In the genomic region with DNA sequence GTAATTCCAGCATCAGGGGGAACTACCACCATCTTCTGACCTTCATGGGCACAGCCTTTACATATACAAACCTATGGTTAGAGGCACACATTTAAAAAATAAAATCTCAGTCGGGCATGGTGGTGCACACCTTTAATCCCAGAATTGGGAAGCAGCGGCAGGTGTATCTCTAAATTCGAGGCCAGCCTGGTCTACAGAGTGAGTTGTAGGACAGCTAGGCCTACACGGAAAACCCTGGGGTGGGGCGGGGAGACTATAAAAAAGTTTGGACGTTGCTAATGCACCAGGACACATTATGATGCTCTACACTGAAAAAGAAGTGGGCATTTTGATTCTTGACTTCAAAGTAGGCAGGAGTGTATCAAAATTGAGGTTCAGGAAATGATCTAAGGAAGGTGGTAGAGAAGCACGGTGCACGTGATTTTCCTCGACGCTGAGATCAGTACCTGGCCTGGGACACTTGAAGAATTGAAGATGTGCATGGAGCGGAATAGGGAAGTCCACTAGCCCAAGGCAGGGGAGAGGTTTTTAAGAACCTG, we compare ENCODE assay signal across 8 mouse cellular contexts. TPM values are rescaled to one million over a fixed set of nuclear protein-coding genes. Genes with fewer than 3 reads are reported as not detected.
DNase-seq lines count a peak whose midpoint lies in the region; ATAC-seq and TF ChIP-seq lines count a peak whose summit lies in the region.

No protein-coding gene starts in this region.

- no peaks in the 10 kb centered on the region for H3K27me3 ChIP-seq in cerebellum, adult 2 months (ENCODE audit: control insufficient read depth, insufficient read depth, low read length)
- no peaks in the 10 kb centered on the region for H3K27me3 ChIP-seq in spleen, adult 2 months (ENCODE audit: control insufficient read depth, insufficient read depth, low read length)
- H3K27me3 ChIP-seq in hindbrain, embryonic 15.5 days: no peaks in the 10 kb centered on the region
- no peaks in the 10 kb centered on the region for H3K27me3 ChIP-seq in midbrain, embryonic 12.5 days

- peak overlapping the region; percentile 76 for H3K27ac ChIP-seq in cerebellum, adult 2 months (ENCODE audit: insufficient read depth, low read length)
- H3K27ac ChIP-seq in spleen, adult 2 months (ENCODE audit: insufficient read depth, low read length): peak overlapping the region; percentile 67; the same call in 1 of the 2 replicates
- peak overlapping the region; percentile 79 for H3K27ac ChIP-seq in hindbrain, embryonic 15.5 days (replicated peaks)
- peak overlapping the region; percentile 88 for H3K27ac ChIP-seq in midbrain, embryonic 12.5 days (replicated peaks)

- H3K4me1 ChIP-seq in cerebellum, adult 2 months (ENCODE audit: control insufficient read depth, insufficient read depth, low read length): no peaks in the 10 kb centered on the region
- H3K4me1 ChIP-seq in spleen, adult 2 months (ENCODE audit: control insufficient read depth, insufficient read depth, insufficient read length): peaks cover 4% of the 10 kb centered on the region; the same call in 1 of the 2 replicates
- H3K4me1 ChIP-seq in hindbrain, embryonic 15.5 days (replicated peaks): peaks cover 17% of the 10 kb centered on the region
- H3K4me1 ChIP-seq in midbrain, embryonic 12.5 days: peaks cover 12% of the 10 kb centered on the region

- no peak for DNase-seq in cerebellum, adult 2 months
- no peak for DNase-seq in cerebellum, adult 9-10 months
- DNase-seq in spleen, adult 2 months (ENCODE audit: low read depth in 1 of 2, low spot score in 2 of 2): peak in 1 of 2 experiments; percentile 5
- DNase-seq in spleen, adult 18-20 months: no peak
- DNase-seq in adipocyte (ENCODE audit: low spot score): no peak
- no peak for DNase-seq in right cerebral cortex, adult 18-20 months

- H3K36me3 ChIP-seq in spleen, adult 2 months (ENCODE audit: control insufficient read depth, insufficient read depth, low read length): no peaks in the 10 kb centered on the region
- peaks cover 5% of the 10 kb centered on the region; the same call in 1 of the 2 replicates for H3K36me3 ChIP-seq in hindbrain, embryonic 15.5 days
- H3K36me3 ChIP-seq in midbrain, embryonic 12.5 days: 0 out of 2 replicates have a peak, but pooled peaks cover 3% of the 10 kb centered on the region

- H3K4me3 ChIP-seq in cerebellum, adult 2 months (replicated peaks; ENCODE audit: insufficient read depth, low read depth, low read length): peak overlapping the region; percentile 87
- peak overlapping the region; percentile 65 for H3K4me3 ChIP-seq in spleen, adult 2 months (ENCODE audit: extremely low read depth, insufficient read depth, insufficient read length)
- H3K4me3 ChIP-seq in hindbrain, embryonic 15.5 days: peak overlapping the region; percentile 54
- H3K4me3 ChIP-seq in midbrain, embryonic 12.5 days: peak overlapping the region; percentile 59

- 24% methylated on average over 11 of the region's 11 CpGs for WGBS in cerebellum, adult 2 months
- WGBS in spleen, adult 2 months: 33% methylated on average over 11 of the region's 11 CpGs
- 30% methylated on average over 11 of the region's 11 CpGs for WGBS in hindbrain, embryonic 15.5 days
- 26% methylated on average over 11 of the region's 11 CpGs for WGBS in midbrain, embryonic 12.5 days

- peak overlapping the region; percentile 57 for H3K9ac ChIP-seq in hindbrain, embryonic 15.5 days
- H3K9ac ChIP-seq in midbrain, embryonic 12.5 days (replicated peaks): peak overlapping the region; percentile 70

- H3K9me3 ChIP-seq in hindbrain, embryonic 15.5 days: no peaks in the 10 kb centered on the region
- no peaks in the 10 kb centered on the region for H3K9me3 ChIP-seq in midbrain, embryonic 12.5 days

- TF ChIP-seq CTCF in cerebellum, adult 2 months (IDR thresholded peaks at IDR 0.05; ENCODE audit: borderline replicate concordance, insufficient read depth, low read depth, low read length): no peak
- TF ChIP-seq CTCF in spleen, adult 2 months (IDR thresholded peaks at IDR 0.05; ENCODE audit: extremely low read depth, insufficient read depth, insufficient read length, insufficient replicate concordance): no peak

- no peak for TF ChIP-seq POLR2A in cerebellum, adult 2 months (IDR thresholded peaks at IDR 0.05; ENCODE audit: borderline replicate concordance, insufficient read depth, low read length)
- no peak for TF ChIP-seq POLR2A in spleen, adult 2 months (IDR thresholded peaks at IDR 0.05; ENCODE audit: low read depth, low read length)

- H3K4me2 ChIP-seq in hindbrain, embryonic 15.5 days: peak overlapping the region; percentile 65
- peak overlapping the region; percentile 57 for H3K4me2 ChIP-seq in midbrain, embryonic 12.5 days (replicated peaks)

- ATAC-seq in hindbrain, embryonic 15.5 days (ENCODE audit: low FRiP score, low read depth): no peak; the same call in 1 of the 2 replicates
- peak; percentile 32 for ATAC-seq in midbrain, embryonic 12.5 days (ENCODE audit: low FRiP score, low read depth)

RNA-seq across cellular contexts. Expression of a gene that starts 0.4 kb away (rescaled TPM):
- 7.5 and 7.6 TPM in 2 replicates for polyA plus RNA-seq in cerebellum, adult 2 months (2012; rRNA removed)
- 0.97 and 1.1 TPM in 2 replicates for polyA plus RNA-seq in spleen, adult 2 months (2012; rRNA removed)
- 12.0 and 14.5 TPM in 2 replicates for polyA plus RNA-seq in hindbrain, embryonic 15.5 days (2015; fragmentation: Nextera tagmentation; extraction: Ambion mirVana)
- polyA plus RNA-seq in midbrain, embryonic 12.5 days (2016; fragmentation: Nextera tagmentation; extraction: Ambion mirVana): 16.5 and 16.8 TPM in 2 replicates

RNA-seq across cellular contexts. Expression of a gene that starts 43.0 kb away (rescaled TPM):
- polyA plus RNA-seq in cerebellum, adult 2 months (2012; rRNA removed): 79.2 and 82.6 TPM in 2 replicates
- polyA plus RNA-seq in spleen, adult 2 months (2012; rRNA removed): 35.6 and 53.6 TPM in 2 replicates
- 43.9 and 48.9 TPM in 2 replicates for polyA plus RNA-seq in hindbrain, embryonic 15.5 days (2015; fragmentation: Nextera tagmentation; extraction: Ambion mirVana)
- polyA plus RNA-seq in midbrain, embryonic 12.5 days (2016; fragmentation: Nextera tagmentation; extraction: Ambion mirVana): 37.4 and 38.8 TPM in 2 replicates

RNA-seq across cellular contexts. Expression of a gene that starts 48.8 kb away (rescaled TPM):
- polyA plus RNA-seq in cerebellum, adult 2 months (2012; rRNA removed): 8.6 and 10.5 TPM in 2 replicates
- 2.3 and 2.7 TPM in 2 replicates for polyA plus RNA-seq in spleen, adult 2 months (2012; rRNA removed)
- 21.4 and 21.5 TPM in 2 replicates for polyA plus RNA-seq in hindbrain, embryonic 15.5 days (2015; fragmentation: Nextera tagmentation; extraction: Ambion mirVana)
- 27.3 and 29.1 TPM in 2 replicates for polyA plus RNA-seq in midbrain, embryonic 12.5 days (2016; fragmentation: Nextera tagmentation; extraction: Ambion mirVana)

RNA-seq across cellular contexts. Expression of a gene that starts 50.5 kb away (rescaled TPM):
- polyA plus RNA-seq in cerebellum, adult 2 months (2012; rRNA removed): 41.3 and 43.3 TPM in 2 replicates
- polyA plus RNA-seq in spleen, adult 2 months (2012; rRNA removed): 23.2 and 26.1 TPM in 2 replicates
- polyA plus RNA-seq in hindbrain, embryonic 15.5 days (2015; fragmentation: Nextera tagmentation; extraction: Ambion mirVana): 14.4 and 15.4 TPM in 2 replicates
- polyA plus RNA-seq in midbrain, embryonic 12.5 days (2016; fragmentation: Nextera tagmentation; extraction: Ambion mirVana): 27.3 and 32.0 TPM in 2 replicates
